Mouse (Mus musculus) liver, embryonic 12.5 days (tissue): ENCODE measurements around the gene Igfbp2. TPM values are rescaled to one million over a fixed set of nuclear protein-coding genes. Genes with fewer than 3 reads are reported as not detected.

Experiments used
- ATAC-seq: fragments of 200-750 bp; cut with Nextera tagmentation; 2 replicates; pipeline ENCODE4 v1.8.0; 2017; ENCODE audit warnings: moderate number of reproducible peaks, mild to moderate bottlenecking, moderate library complexity
- H3K27ac ChIP-seq: fragments of 300-500 bp; sonication (generic); 2 replicates; pipeline ENCODE4 v1.5.1; 2016; ENCODE audit warnings: mild to moderate bottlenecking
- H3K27me3 ChIP-seq: fragments of 300-500 bp; sonication (generic); replicated peaks from 2 replicates; pipeline ENCODE4 v1.6.1; 2016; ENCODE audit warnings: mild to moderate bottlenecking, moderate library complexity
- H3K36me3 ChIP-seq: fragments of 300-500 bp; sonication (generic); 2 replicates; pipeline ENCODE4 v1.6.1; 2016; ENCODE audit warnings: mild to moderate bottlenecking, moderate library complexity
- H3K4me1 ChIP-seq: fragments of 300-500 bp; sonication (generic); 2 replicates; pipeline ENCODE4 v1.6.1; 2016
- H3K4me2 ChIP-seq: fragments of 300-500 bp; sonication (generic); 2 replicates; pipeline ENCODE4 v1.6.1; 2016; ENCODE audit warnings: mild to moderate bottlenecking, moderate library complexity
- H3K4me3 ChIP-seq: fragments of 300-500 bp; sonication (generic); 2 replicates; pipeline ENCODE4 v1.5.1; 2016; ENCODE audit warnings: mild to moderate bottlenecking, moderate library complexity
- H3K9ac ChIP-seq: fragments of 300-500 bp; sonication (generic); 2 replicates; pipeline ENCODE4 v1.6.1; 2016; ENCODE audit warnings: mild to moderate bottlenecking, moderate library complexity
- H3K9me3 ChIP-seq: fragments of 300-500 bp; sonication (generic); replicated peaks from 2 replicates; pipeline ENCODE4 v1.6.1; 2016; ENCODE audit warnings: mild to moderate bottlenecking, moderate library complexity
- WGBS: fragments of 180-500 bp; shearing (Covaris S2); methylation state at CpG from one replicate; pipeline ENCODE4 v1.1.7; 2016; ENCODE audit not compliant: insufficient replicate concordance; 5-methylcytosine and 5-hydroxymethylcytosine counted together
- polyA plus RNA-seq: library from polyadenylated mRNA; unstranded; fragments of >200 nt; fragmentation: Nextera tagmentation; extraction: Ambion mirVana; gene quantifications from 2 replicates; pipeline ENCODE4 v1.2.1, GENCODE M21; 2016

The Igfbp2 gene
- polyA plus RNA-seq, 1 experiment from 2014 or later, result 12.4 TPM

DNA sequence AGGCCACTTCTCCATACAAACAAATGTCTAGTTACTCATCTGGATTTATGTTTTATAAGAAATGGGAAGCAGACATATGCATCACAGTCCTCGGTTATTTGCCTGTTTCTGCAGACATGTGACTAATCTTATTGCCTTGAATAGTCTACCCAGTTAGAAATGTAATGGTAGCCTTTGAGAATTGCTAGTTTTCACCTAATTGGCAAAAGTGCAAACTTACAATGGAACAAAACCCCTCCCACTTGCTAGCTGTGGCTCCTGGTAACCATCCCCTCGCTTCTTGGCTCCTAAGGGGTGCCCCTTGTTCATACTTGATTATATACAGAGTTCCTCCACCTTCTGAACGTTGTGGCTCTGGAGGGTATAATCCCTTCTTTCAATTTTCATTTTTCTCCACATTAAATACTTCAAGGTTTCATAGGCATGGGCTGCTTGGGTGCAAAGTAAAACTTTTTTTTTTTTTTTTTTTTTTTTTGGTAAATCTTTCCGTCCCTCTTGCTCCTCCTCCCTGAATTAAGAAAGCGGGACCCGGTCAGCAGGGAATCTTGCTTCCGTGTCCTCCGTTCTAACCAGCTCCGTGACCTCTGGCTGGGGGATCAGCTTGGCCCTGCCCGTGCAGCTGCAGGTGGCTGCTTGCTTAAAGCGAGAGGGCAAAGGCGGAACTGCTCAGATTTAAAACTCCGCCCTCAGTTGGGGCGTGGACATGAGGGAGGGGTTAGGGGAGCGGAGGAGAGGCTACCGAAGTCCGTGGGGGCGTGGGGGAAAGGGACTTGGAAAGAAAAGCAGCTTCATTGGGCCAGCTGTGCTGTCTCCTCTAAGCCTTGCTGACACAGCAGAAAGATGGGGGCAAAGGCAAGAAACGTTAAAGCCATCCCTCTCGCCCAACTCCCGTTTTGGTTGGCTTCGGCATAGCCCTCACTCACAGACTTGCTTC lies 45.6 kb downstream of the Igfbp2 start:
- peak; percentile 31; the same call in 1 of the 2 replicates for ATAC-seq
- Histone ChIP-seq H3K4me1 (peaks cover 58% of the 10 kb centered on the region), H3K9me3 (no peaks in the 10 kb centered on the region), H3K9ac (no peak overlapping the region), H3K4me3 (peak overlapping the region; percentile 38), H3K27me3 (peaks cover 58% of the 10 kb centered on the region), H3K36me3 (no peaks in the 10 kb centered on the region), H3K4me2 (peak overlapping the region; percentile 69), H3K27ac (no peak overlapping the region)
- WGBS, result 8% methylated on average over 22 of the region's 22 CpGs

DNA sequence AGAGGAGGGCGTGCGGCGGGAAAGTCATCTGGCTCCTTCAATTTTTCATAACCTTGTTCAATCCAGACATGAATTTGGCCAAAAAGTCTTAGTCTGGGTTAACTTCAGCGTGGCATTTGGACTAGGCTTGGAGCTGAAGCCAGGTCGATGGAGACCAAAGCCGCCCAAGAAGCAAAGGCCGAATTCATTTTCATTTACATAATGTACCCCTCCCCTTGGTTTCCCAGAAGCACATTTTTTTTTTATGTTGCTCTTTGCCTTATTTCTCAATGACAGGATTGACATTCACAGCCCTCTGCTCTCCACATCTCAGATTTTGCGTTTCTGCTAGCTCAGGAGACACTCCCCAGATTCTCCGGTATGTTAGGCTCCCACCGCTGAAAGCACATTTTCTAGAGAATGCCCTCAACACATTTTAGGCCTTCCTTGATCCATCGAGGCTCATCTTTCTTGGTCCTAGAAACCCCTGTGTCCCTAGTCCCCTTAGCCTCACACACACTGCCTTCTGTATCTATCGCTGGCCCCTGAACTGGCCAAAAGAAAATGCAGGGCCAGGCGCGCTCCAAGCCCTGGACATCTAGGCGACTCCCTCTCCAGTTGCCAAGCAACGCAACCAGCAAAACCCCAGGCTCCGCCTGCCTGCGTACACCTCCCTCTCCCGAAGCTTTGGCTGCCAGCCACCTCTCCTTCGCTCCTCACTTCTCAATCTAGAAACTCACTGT lies 46.5 kb downstream of the Igfbp2 start:
- peak overlapping the region; percentile 38 for H3K4me3 ChIP-seq
- no peak overlapping the region for H3K27ac ChIP-seq
- H3K36me3 ChIP-seq, result no peaks in the 10 kb centered on the region
- peaks cover 66% of the 10 kb centered on the region for H3K27me3 ChIP-seq
- H3K9ac ChIP-seq, result no peak overlapping the region
- H3K4me1 ChIP-seq, result peaks cover 58% of the 10 kb centered on the region
- H3K4me2 ChIP-seq, result peak overlapping the region; percentile 69
- no peaks in the 10 kb centered on the region for H3K9me3 ChIP-seq
- 1% methylated on average over 20 of the region's 20 CpGs for WGBS
- ATAC-seq, result peak; percentile 40

DNA sequence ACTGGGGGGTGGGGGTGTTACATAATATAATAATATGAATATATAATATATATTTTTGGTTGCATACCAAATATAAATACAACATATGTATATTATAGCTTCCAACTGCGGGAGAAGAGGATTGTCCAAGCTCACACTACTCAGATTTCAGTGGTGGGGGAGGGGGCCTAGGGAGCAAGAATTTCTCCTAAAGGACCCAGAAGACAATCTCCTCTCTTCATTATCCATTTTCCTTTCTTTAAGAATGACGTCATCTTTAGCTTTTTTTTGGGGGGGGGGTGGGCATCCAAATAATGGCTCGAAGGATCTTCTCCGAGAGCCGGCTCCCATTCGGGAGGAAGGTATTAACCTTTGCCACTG lies 47.0 kb downstream of the Igfbp2 start:
- H3K4me3 ChIP-seq, result peak overlapping the region; percentile 40
- H3K4me1 ChIP-seq, result peaks cover 58% of the 10 kb centered on the region

DNA sequence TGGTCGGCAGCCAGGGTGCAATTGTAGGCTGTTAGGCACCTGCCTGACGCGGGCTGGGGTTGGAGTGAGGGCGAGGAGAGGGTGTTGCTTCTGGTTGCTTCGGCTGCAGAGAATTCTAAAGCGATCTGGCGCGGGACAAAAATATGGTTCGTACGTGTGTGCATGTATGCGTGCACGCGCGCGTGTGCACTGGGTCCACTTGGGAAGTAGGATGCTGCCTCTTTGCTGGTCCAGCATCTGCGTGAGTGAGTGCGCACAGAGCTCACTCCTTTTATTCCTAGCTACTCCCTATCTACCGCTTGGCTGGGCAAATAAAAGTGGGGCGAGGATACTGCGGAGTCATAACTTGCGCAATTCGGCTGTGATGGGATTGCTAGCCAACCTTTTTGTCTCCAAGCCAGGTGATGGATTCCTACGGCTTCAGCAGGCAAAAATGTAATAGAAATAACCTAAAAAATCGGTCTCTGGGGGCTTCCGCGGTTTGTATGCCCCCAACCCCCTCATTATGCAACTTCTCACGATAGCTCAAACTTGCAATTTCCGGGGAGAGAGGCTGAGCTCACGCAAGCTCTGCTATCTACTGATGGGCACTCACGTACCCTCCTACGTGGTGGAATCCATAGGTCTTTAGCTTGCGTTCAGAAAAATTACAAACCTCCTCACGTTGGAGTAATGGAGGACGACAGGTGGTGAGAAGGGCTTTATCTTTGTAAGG lies 47.6 kb downstream of the Igfbp2 start:
- H3K9me3 ChIP-seq, result no peaks in the 10 kb centered on the region
- no peak overlapping the region for H3K9ac ChIP-seq
- under 1% methylated on average over 34 of the region's 34 CpGs for WGBS
- H3K27ac ChIP-seq, result no peak overlapping the region
- H3K4me2 ChIP-seq, result peak overlapping the region; percentile 69
- peaks cover 77% of the 10 kb centered on the region for H3K27me3 ChIP-seq
- H3K4me1 ChIP-seq, result peaks cover 58% of the 10 kb centered on the region
- no peaks in the 10 kb centered on the region for H3K36me3 ChIP-seq
- no peak for ATAC-seq
- H3K4me3 ChIP-seq, result peak overlapping the region; percentile 40

More for the DNA sequence above, 47.0 kb downstream of the Igfbp2 start:
- peaks cover 72% of the 10 kb centered on the region for H3K27me3 ChIP-seq
- ATAC-seq, result no peak
- H3K36me3 ChIP-seq, result no peaks in the 10 kb centered on the region
- no peaks in the 10 kb centered on the region for H3K9me3 ChIP-seq
- no peak overlapping the region for H3K9ac ChIP-seq
- no peak overlapping the region for H3K27ac ChIP-seq
- 0% methylated on average over 6 of the region's 6 CpGs for WGBS
- peak overlapping the region; percentile 69 for H3K4me2 ChIP-seq

DNA sequence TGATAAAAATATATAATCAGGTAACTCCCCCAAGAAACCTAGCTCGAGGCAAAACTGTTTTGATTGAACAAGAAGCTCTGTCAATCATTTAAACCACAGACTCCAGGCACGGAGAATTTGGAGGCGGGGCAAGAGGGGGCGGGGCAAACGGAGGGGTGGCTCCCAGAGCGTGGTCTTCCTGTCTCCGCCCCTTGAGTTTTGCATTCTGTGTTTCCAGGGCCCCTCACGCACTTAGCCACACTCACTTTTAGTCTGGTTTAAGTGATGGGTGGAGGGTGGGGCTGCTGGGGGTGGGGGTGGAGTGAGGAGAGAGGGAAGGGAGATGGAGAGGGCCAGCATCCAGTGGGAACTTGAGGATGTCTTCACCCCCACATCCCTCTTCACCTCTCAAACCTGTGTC lies 48.2 kb downstream of the Igfbp2 start:
- no peak overlapping the region for H3K9ac ChIP-seq
- H3K4me2 ChIP-seq, result peak overlapping the region; percentile 69
- H3K27me3 ChIP-seq, result peaks cover 84% of the 10 kb centered on the region

DNA sequence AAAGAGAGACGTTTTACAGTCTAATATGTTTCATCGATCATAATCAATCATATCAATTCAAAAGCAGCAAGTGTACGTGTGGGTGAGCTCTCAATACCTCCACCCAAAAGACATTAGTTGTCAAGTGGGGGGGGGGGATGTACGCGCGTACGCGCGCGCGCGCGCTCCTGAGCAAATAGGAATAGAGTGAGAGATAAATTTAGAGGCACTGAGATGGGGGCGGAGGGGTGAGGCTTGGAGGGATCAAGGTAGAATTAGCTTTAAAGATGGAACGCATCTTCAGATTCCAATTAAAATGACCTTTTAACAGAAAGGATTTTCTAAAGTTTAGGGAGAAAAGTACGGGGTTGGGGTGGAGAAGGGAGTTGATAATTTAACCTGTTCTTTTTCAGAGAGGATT lies 48.8 kb downstream of the Igfbp2 start:
- H3K36me3 ChIP-seq, result no peaks in the 10 kb centered on the region
- no peak overlapping the region for H3K27ac ChIP-seq
- peak overlapping the region; percentile 69 for H3K4me2 ChIP-seq
- WGBS, result 2% methylated on average over 16 of the region's 16 CpGs
- peak overlapping the region; percentile 38 for H3K4me3 ChIP-seq
- H3K9ac ChIP-seq, result no peak overlapping the region
- no peak for ATAC-seq
- peaks cover 58% of the 10 kb centered on the region for H3K4me1 ChIP-seq
- H3K9me3 ChIP-seq, result no peaks in the 10 kb centered on the region
- peaks cover 87% of the 10 kb centered on the region for H3K27me3 ChIP-seq

More for the DNA sequence above, 48.2 kb downstream of the Igfbp2 start:
- Histone ChIP-seq H3K9me3 (no peaks in the 10 kb centered on the region), H3K27ac (no peak overlapping the region), H3K4me3 (peak overlapping the region; percentile 40; the same call in 1 of the 2 replicates), H3K36me3 (no peaks in the 10 kb centered on the region), H3K4me1 (peaks cover 58% of the 10 kb centered on the region)
- ATAC-seq, result no peak
- 2% methylated on average over 8 of the region's 8 CpGs for WGBS

DNA sequence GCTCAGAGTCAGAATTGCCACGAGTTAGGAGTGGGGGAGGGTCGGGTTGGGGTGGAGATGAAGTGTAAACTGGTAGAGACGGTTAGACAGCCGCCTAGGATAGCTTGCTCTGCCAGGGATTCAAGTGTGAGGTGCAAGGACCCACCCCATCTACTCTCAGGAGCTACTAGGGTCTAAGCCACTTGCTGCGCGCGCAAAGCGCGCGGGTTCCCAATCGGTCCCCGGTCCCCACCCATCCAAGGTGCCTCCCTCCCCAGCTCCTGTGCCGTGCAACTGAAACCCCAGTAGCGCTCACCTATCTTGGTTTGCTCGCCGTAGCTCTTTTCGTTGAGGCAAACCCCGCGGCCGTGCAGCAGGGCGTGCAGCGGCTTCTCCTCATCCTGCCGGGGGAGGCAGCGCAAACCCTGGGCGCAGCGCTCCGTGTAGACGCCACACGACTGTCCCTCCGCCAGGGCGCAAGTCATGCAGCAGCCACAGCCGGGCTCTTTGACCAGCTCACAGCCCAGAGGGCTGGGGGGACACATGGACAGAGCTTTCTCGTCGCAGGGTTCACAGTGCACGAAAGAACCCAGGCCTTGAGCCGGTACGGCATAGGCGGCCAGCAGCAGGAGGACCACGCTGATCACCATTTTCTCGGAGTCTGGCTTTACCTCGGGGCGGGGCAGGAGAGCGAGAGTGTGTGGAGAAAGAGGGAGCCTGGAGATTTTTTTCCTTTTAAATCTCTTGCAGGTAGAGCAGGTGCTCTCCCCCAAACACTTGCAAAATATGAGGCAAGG lies 49.4 kb downstream of the Igfbp2 start:
- Histone ChIP-seq H3K27me3 (peaks cover 93% of the 10 kb centered on the region), H3K4me3 (peak overlapping the region; percentile 38), H3K27ac (0 out of 2 replicates have a peak overlapping the region, but pooled peaks have one; percentile 2), H3K9me3 (no peaks in the 10 kb centered on the region), H3K4me2 (peak overlapping the region; percentile 69), H3K36me3 (no peaks in the 10 kb centered on the region), H3K4me1 (peaks cover 54% of the 10 kb centered on the region), H3K9ac (no peak overlapping the region; the same call in 1 of the 2 replicates)
- under 1% methylated on average over 43 of the region's 43 CpGs for WGBS
- ATAC-seq, result no peak

DNA sequence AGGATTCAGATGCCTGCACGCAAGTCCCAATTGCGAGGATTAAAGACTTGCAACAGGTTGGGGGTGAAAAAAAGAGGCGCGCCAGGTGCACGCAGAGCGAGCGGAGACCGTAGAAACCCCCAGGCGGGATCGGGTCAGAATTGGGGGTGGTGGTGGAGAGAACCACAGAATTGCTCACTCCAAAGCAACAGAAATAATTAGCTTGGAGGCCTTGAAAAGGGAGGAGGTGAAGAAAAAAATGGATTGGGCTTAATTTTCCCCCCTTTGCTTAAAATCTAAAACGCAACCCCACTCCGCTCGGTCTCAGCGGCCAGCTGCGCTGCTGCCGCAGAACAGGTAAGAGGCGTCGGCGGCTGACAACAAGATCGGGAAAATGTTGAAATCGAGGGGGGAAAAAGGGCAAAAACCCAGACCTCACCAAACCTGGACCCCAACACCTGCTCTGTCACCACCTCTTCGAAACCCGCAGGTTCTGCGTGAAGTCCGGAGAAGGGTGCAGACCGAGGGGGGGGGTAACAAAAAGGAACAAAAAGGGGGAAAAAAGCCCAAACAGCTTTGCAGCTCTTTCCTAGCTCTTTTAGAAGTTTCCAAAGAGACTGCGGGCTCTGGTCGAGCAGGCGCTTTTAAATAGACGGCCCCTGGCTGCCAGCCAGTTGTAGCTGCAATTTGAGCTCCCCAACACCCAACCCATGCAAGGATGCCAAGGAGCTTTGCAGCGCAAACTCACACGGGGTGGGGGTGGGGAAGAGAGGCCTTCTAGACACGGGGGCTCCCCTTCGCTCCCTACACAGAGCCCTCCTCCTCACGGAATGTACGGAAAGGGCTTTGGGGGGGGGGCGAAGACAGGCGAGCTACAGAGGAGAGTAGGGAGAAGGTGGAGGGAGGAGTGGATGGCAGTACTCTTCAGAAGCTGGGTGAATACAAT lies 50.2 kb downstream of the Igfbp2 start, which contains the start of gene Igfbp5:
Gene Igfbp5 (minus strand): TSS at position 598 of the 925 bp plus-strand sequence.
- H3K9me3 ChIP-seq, result no peaks in the 10 kb centered on the region
- peaks cover 86% of the 10 kb centered on the region for H3K27me3 ChIP-seq
- H3K4me3 ChIP-seq, result peak within 1 kb of the TSS; percentile 38
- no peak for ATAC-seq
- H3K4me1 ChIP-seq, result peaks cover 51% of the 10 kb centered on the region
- no peak within 1 kb of the TSS; the same call in 1 of the 2 replicates for H3K9ac ChIP-seq
- H3K36me3 ChIP-seq, result no peaks in the 10 kb centered on the region
- H3K27ac ChIP-seq, result 0 out of 2 replicates have a peak within 1 kb of the TSS, but pooled peaks have one; percentile 2
- 3% methylated on average over 38 of the region's 38 CpGs for WGBS
- H3K4me2 ChIP-seq, result peak within 1 kb of the TSS; percentile 69

DNA sequence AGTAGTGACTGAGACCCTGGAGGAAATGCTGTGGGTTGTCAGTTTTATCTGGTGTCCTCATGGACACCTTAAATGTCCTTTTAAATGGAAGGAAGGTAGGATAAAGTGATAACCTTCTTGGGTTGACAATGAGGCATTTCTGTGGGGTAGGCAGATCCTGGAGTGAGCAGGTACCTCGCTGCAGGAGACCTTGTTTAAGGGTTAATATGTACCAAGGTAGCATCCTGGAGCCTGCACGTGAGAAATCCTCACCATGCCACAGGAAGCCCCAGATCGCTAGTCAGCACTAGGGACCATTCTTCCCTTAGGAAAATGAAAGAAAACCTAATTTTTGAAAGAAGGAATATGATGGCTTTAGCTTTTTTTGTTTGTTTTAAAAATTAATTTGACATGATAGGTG lies 51.4 kb downstream of the Igfbp2 start:
- no peak overlapping the region for H3K9ac ChIP-seq
- 4% methylated on average over 3 of the region's 3 CpGs for WGBS
- H3K27me3 ChIP-seq, result peaks cover 79% of the 10 kb centered on the region
- H3K4me2 ChIP-seq, result no peak overlapping the region
- peaks cover 40% of the 10 kb centered on the region for H3K4me1 ChIP-seq
- H3K9me3 ChIP-seq, result no peaks in the 10 kb centered on the region
- H3K36me3 ChIP-seq, result no peaks in the 10 kb centered on the region
- ATAC-seq, result no peak
- H3K27ac ChIP-seq, result no peak overlapping the region
- no peak overlapping the region for H3K4me3 ChIP-seq

DNA sequence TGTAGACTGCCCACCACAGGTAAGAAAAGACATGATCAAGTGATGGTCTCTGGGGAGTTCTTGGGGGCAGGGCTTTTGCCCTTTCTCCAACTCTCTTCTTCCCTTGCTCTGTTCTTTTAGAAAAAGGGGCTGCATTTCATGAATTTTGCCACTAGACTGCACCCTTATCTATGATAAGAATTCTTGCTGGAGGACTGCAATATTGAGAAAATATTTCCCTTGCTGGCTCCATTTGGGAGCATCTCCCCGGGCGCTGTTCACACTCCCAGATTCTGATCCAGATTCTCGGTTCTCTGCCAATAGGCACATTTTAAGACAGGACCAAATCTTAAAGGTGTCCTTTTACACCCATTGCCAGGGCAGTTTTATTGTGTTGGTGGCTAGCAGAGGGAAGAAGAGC lies 51.8 kb downstream of the Igfbp2 start:
- Histone ChIP-seq H3K9me3 (no peaks in the 10 kb centered on the region), H3K27ac (no peak overlapping the region), H3K4me1 (peaks cover 36% of the 10 kb centered on the region), H3K9ac (no peak overlapping the region), H3K4me3 (no peak overlapping the region), H3K27me3 (peaks cover 75% of the 10 kb centered on the region), H3K36me3 (no peaks in the 10 kb centered on the region), H3K4me2 (no peak overlapping the region)
- WGBS, result 48% methylated on average over 3 of the region's 3 CpGs
- no peak for ATAC-seq
